Mouse (Mus musculus) limb, embryonic 15.5 days (tissue): ENCODE measurements at regions not wholly inside any gene's neighbourhood (a gene's known extent, or its start where the extent isn't known, plus 50 kb on each side); places are given as distances from the start of the nearest gene placed in this dataset.

Experiments used
- ATAC-seq: fragments of 200-750 bp; cut with Nextera tagmentation; 2 replicates; pipeline ENCODE4 v1.8.0; 2017; ENCODE audit warnings: low read depth, moderate TSS enrichment; ENCODE audit not compliant: insufficient number of reproducible peaks, low FRiP score, low TSS enrichment
- H3K27ac ChIP-seq: fragments of 300-500 bp; sonication (generic); 2 replicates; pipeline ENCODE4 v1.5.1; 2015; ENCODE audit warnings: moderate library complexity, mild to moderate bottlenecking, inconsistent platforms
- H3K27me3 ChIP-seq: fragments of 300-500 bp; sonication (generic); 2 replicates; pipeline ENCODE4 v1.6.1; 2015; ENCODE audit warnings: inconsistent platforms
- H3K36me3 ChIP-seq: fragments of 300-500 bp; sonication (generic); 2 replicates; pipeline ENCODE4 v1.6.1; 2015; ENCODE audit warnings: inconsistent platforms
- H3K4me1 ChIP-seq: fragments of 300-500 bp; sonication (generic); 2 replicates; pipeline ENCODE4 v1.6.1; 2015; ENCODE audit warnings: inconsistent platforms
- H3K4me2 ChIP-seq: fragments of 300-500 bp; sonication (generic); 2 replicates; pipeline ENCODE4 v1.6.1; 2015; ENCODE audit warnings: mild to moderate bottlenecking, inconsistent platforms
- H3K4me3 ChIP-seq: fragments of 300-500 bp; sonication (generic); 2 replicates; pipeline ENCODE4 v1.5.1; 2015; ENCODE audit warnings: mild to moderate bottlenecking, inconsistent platforms
- H3K9ac ChIP-seq: fragments of 300-500 bp; sonication (generic); 2 replicates; pipeline ENCODE4 v1.6.1; 2015; ENCODE audit warnings: inconsistent platforms
- H3K9me3 ChIP-seq: fragments of 300-500 bp; sonication (generic); 2 replicates; pipeline ENCODE4 v1.6.1; 2016; ENCODE audit warnings: inconsistent platforms
- WGBS: fragments of 180-500 bp; shearing (Covaris S2); methylation state at CpG from one replicate; pipeline ENCODE4 v1.1.7; 2015; 5-methylcytosine and 5-hydroxymethylcytosine counted together

DNA sequence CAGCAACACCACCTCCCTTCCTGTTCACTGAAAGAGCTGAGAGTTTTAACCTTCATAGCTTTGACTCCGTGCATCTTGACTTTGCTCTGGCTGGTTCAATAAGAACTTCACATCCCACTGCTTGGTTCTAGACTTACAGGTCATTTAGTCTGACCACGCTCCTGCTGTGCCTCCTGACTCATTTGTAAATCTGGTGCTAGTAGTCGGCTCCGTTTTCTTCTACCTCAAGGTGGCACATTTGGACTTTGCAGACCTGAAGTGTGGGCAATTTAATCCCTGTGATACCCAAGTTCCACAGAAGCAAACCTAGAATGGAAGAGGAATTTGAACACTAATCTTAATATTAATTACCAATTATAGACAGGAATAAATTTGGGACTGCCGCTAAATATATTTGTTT is 497.9 kb downstream of the Epm2a start:
- Histone ChIP-seq H3K27me3 (no peaks in the 10 kb centered on the region), H3K4me3 (no peak overlapping the region), H3K4me2 (no peak overlapping the region), H3K9ac (no peak overlapping the region), H3K27ac (no peak overlapping the region), H3K9me3 (no peaks in the 10 kb centered on the region), H3K4me1 (no peaks in the 10 kb centered on the region), H3K36me3 (no peaks in the 10 kb centered on the region)
- ATAC-seq: no peak
- WGBS: 74% methylated on average over 5 of the region's 5 CpGs

DNA sequence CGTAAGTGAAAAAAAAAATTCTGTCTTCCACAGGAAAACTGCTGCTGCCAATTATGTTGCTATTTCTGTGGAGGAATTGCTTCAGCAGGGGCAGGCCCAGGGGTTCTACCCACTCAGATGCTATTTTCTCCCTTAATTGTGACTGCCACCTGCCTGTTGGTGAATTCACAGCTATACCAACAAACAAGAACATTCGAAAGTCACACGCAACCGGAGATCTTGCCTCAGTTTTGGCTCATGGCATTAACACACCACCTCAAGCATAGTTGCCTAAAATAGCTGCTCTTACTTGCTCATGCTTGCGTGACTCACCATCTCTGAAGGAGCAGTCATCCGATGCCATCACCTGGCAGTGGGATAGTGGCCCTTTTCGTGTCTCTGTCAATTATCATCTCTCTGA is 498.3 kb downstream of the Epm2a start:
- H3K4me2 ChIP-seq: no peak overlapping the region
- WGBS: 86% methylated on average over 7 of the region's 7 CpGs
- no peaks in the 10 kb centered on the region for H3K9me3 ChIP-seq
- no peak overlapping the region for H3K4me3 ChIP-seq
- no peaks in the 10 kb centered on the region for H3K4me1 ChIP-seq
- no peaks in the 10 kb centered on the region for H3K27me3 ChIP-seq
- ATAC-seq: no peak
- no peak overlapping the region for H3K27ac ChIP-seq
- H3K36me3 ChIP-seq: no peaks in the 10 kb centered on the region
- H3K9ac ChIP-seq: no peak overlapping the region

DNA sequence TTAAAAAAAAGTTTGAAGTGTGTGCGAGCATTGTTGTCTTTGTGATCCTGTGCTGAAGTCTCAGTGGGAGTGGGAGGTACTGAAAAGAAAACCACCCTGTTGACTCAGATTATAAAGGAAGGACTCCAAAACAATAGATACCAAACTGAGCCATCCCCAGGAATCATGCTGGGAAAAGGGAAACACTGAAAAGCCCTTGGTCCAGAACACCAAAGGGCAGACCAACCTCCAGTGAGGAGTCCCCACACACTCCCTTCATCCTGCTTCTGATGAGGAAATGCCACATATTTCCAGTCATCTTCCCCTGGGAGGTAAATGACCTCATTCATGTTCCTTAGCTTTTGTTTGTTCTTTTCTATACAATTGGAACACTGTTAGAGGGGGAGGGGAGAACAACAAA is 502.9 kb downstream of the Epm2a start:
- no peaks in the 10 kb centered on the region for H3K27me3 ChIP-seq
- WGBS: 93% methylated on average over 1 of the region's 1 CpGs
- no peaks in the 10 kb centered on the region for H3K9me3 ChIP-seq
- ATAC-seq: no peak
- H3K4me3 ChIP-seq: no peak overlapping the region
- no peaks in the 10 kb centered on the region for H3K36me3 ChIP-seq
- no peak overlapping the region for H3K4me2 ChIP-seq
- H3K4me1 ChIP-seq: no peaks in the 10 kb centered on the region
- no peak overlapping the region for H3K9ac ChIP-seq
- H3K27ac ChIP-seq: no peak overlapping the region

DNA sequence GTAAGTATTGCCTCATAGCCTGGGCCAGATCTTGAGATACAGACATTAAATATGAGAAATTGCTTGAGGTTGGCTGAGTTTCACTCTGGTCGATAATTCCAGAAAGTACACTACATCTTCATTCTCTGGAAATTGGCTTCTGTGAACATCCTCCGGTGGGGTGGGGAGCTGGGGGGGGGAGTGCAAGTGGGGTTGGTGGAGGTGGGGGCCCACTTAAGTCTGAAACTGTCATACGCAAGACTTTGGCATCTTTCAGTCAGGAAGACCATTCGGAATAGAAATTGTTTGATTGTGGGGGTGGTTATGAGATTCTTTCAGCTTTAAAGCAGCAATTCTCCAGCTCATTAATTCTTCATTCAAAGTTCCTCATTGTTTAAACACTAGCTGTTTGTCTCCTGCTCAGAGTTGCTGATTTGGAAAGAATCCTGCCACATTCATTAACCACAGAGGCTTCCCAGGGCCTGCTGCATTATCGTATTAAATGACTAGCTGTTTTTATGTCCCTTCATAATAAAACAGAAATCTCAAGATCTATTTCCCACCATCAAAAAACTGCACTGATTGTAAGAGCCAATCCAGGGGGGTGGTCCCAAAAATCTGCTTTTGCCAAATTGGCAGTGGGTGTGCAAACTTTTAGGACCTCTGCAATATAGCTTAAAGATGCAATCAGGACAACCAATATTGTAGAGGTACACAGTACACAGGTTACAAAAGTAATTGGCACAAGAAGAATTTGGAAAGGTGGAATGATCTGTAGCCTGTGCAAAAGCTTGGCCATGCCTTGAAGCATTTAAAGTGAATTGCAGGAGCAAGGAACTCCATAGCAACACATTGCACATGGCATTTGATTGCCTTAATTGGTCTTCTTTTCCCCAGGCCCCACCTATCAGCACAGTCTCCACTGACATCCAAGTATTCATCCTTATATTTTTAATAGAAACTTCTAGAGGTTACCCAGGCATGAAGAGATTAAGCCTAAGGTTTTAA is 532.2 kb downstream of the Epm2a start:
- ATAC-seq: no peak
- WGBS: 71% methylated on average over 5 of the region's 5 CpGs
- H3K9me3 ChIP-seq: no peaks in the 10 kb centered on the region
- no peaks in the 10 kb centered on the region for H3K36me3 ChIP-seq
- no peak overlapping the region for H3K27ac ChIP-seq
- H3K4me1 ChIP-seq: no peaks in the 10 kb centered on the region
- no peak overlapping the region for H3K4me2 ChIP-seq
- H3K27me3 ChIP-seq: no peaks in the 10 kb centered on the region
- H3K4me3 ChIP-seq: no peak overlapping the region
- no peak overlapping the region for H3K9ac ChIP-seq

DNA sequence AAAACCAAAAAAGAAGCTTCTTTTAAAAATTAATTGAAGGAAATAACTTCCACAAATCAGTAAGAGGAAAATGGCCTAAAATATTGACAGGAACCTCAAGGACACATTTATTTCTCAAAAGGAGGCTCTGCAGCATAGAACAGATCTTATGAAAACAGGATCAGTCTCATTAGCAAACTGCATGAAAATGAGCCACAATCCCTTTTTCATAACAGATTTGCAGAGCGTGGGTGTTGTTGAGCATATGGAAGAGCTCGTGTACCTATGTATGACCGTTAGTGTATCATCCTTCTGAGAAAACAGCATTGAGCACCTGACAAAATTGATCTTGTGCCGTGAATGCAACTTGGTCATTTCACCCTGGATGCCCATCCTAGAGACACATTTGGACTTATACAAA is 543.0 kb downstream of the Epm2a start:
- H3K27me3 ChIP-seq: no peaks in the 10 kb centered on the region
- no peak for ATAC-seq
- no peaks in the 10 kb centered on the region for H3K36me3 ChIP-seq
- no peak overlapping the region for H3K27ac ChIP-seq
- H3K4me1 ChIP-seq: no peaks in the 10 kb centered on the region
- no peak overlapping the region for H3K4me3 ChIP-seq
- 89% methylated on average over 4 of the region's 4 CpGs for WGBS
- no peaks in the 10 kb centered on the region for H3K9me3 ChIP-seq
- no peak overlapping the region for H3K9ac ChIP-seq
- no peak overlapping the region for H3K4me2 ChIP-seq

DNA sequence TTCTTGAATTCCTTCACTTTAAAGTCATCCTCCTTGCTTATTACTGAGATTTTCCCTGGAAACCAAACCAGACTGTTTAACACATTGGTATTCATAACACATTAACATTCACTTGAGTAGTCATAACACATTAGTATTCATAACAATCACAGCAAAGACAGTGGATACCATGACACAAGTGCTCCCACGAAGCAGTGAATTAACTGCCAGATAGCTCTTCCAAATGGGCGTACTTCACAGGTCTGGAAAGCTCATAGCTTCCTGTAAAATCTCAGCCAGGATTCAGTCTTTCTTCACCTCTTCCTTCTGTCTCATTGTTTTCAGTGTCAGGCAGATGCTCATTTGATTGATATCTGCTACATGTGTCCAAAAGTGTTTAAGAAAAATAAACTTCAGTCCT is 545.7 kb downstream of the Epm2a start:
- Histone ChIP-seq H3K4me3 (no peak overlapping the region), H3K27me3 (no peaks in the 10 kb centered on the region), H3K36me3 (no peaks in the 10 kb centered on the region), H3K9me3 (no peaks in the 10 kb centered on the region), H3K9ac (no peak overlapping the region), H3K27ac (no peak overlapping the region), H3K4me1 (no peaks in the 10 kb centered on the region), H3K4me2 (no peak overlapping the region)
- WGBS: 82% methylated on average over 2 of the region's 2 CpGs
- no peak for ATAC-seq

DNA sequence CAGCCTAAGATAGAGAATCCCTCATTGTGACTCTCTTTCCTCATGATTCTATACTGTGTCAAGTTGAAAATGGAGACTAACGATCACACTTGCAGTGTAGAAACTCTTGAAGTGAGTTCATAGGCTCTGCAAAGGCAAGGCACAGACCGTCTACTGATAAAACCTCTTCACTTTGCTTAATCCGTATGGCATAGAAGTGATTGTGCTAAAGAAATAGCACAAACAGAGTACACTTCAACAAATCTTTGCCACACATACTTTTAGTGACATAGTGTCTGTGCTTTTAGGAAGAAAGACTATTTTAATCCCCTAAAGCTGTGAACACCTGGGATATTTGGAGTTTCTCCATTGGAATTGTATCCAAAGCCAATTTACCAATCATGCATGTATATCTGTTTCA is 578.9 kb downstream of the Epm2a start:
- Histone ChIP-seq H3K27me3 (no peaks in the 10 kb centered on the region), H3K4me3 (no peak overlapping the region), H3K27ac (no peak overlapping the region), H3K4me1 (no peaks in the 10 kb centered on the region), H3K4me2 (no peak overlapping the region), H3K9me3 (no peaks in the 10 kb centered on the region), H3K9ac (no peak overlapping the region), H3K36me3 (no peaks in the 10 kb centered on the region)
- WGBS: 87% methylated on average over 3 of the region's 3 CpGs
- ATAC-seq: no peak

DNA sequence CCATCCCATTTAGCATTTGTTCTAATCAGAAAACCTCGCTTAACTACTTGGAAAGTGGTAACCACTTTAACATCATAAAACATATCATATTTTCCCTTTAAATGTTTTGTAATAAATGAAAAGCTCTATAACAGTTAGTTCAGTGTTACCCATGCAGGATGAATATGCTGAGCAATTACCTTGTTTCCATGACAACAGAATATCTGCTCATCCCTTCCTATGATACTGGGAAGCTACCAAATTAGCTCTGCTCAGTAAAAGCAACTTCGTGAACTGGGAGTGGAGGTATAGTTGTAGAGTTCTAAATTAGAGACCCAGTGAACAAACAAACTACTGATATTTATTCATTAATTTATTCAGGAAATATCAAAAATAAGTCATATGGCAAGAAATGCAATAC is 595.0 kb downstream of the Epm2a start:
- no peaks in the 10 kb centered on the region for H3K9me3 ChIP-seq
- 91% methylated on average over 2 of the region's 2 CpGs for WGBS
- no peak overlapping the region for H3K9ac ChIP-seq
- H3K36me3 ChIP-seq: no peaks in the 10 kb centered on the region
- H3K27me3 ChIP-seq: no peaks in the 10 kb centered on the region
- ATAC-seq: no peak
- H3K4me2 ChIP-seq: no peak overlapping the region
- H3K4me1 ChIP-seq: no peaks in the 10 kb centered on the region
- H3K27ac ChIP-seq: no peak overlapping the region
- H3K4me3 ChIP-seq: no peak overlapping the region

DNA sequence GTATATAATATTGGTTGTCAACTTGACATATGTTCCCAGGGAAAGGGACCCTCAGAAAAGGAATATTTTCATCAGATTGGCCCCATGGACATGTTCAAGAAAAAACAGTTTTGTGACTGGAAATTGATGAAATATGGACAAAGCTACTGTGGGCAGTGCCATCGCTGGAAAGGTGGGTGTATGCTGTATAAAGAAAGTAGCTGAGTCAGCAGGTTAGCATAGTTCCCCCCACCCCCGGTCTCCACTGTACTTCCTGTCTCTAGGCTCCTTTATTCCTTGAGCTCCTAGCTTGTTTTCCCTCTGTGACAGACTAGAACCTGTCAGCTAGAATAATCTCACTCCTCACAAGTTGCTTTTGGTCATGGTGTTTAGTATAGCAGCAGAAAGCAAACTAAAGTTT is 599.6 kb downstream of the Epm2a start:
- H3K4me2 ChIP-seq: no peak overlapping the region
- 79% methylated on average over 2 of the region's 2 CpGs for WGBS
- no peaks in the 10 kb centered on the region for H3K4me1 ChIP-seq

DNA sequence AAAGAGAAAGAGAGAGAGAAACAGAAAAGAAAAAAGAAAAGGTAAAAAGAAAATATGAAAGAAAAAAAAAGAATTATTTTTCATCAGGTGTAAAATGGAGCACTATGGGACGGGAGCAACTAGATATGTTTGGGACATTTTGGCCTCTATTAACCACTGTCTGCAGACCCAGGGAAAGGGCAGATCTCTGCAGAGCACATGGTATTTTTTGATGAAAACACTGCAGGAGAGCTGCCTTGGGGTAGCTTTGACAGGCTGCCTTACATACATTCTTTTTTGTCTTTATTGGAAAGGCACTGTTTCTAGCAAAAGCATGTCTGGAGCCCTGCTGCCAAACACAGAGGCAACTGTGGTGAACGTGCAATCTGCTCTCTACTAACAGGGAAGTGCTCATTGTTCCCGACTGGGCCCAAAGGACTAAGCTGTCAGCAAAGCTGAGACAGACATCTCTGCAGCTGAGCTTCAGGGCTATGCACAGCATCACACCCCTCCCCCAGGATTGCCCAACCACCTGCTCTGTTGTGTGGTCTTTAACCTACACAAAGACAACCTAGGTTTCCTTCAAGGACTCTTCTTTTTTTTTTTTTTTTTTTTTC is 617.2 kb downstream of the Epm2a start:
- Histone ChIP-seq H3K4me3 (no peak overlapping the region), H3K4me1 (no peaks in the 10 kb centered on the region), H3K36me3 (no peaks in the 10 kb centered on the region), H3K27ac (no peak overlapping the region), H3K9me3 (no peaks in the 10 kb centered on the region), H3K4me2 (no peak overlapping the region), H3K9ac (no peak overlapping the region), H3K27me3 (no peaks in the 10 kb centered on the region)
- WGBS: 28% methylated on average over 3 of the region's 3 CpGs
- ATAC-seq: no peak

More for the DNA sequence above, 599.6 kb downstream of the Epm2a start:
- H3K9me3 ChIP-seq: no peaks in the 10 kb centered on the region
- ATAC-seq: no peak
- H3K4me3 ChIP-seq: no peak overlapping the region
- no peak overlapping the region for H3K27ac ChIP-seq
- H3K9ac ChIP-seq: no peak overlapping the region
- H3K36me3 ChIP-seq: no peaks in the 10 kb centered on the region
- H3K27me3 ChIP-seq: no peaks in the 10 kb centered on the region

DNA sequence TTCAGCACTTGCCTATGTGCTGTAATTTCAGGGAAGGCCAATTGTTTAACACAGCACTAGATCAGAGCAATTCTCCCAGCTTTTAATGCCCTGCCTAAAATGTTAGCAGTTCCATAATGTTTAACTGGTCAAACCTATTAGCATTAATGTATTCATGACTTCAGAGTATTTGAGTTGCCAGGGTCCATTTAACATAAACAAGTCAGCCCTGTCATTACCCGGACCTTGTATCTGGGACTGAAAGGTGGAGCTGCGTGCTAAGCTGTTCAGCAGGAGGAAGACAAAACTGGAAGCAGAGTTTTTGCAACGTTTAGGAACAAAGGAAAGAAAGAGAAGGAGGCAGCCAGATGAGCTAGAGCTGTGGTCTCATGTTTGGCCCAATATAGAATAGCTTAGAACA is 661.8 kb downstream of the Epm2a start:
- Histone ChIP-seq H3K9me3 (no peaks in the 10 kb centered on the region), H3K4me3 (no peak overlapping the region), H3K36me3 (no peaks in the 10 kb centered on the region), H3K4me2 (no peak overlapping the region), H3K9ac (no peak overlapping the region), H3K27me3 (no peaks in the 10 kb centered on the region), H3K27ac (no peak overlapping the region), H3K4me1 (no peaks in the 10 kb centered on the region)
- ATAC-seq: no peak
- WGBS: 45% methylated on average over 3 of the region's 3 CpGs

DNA sequence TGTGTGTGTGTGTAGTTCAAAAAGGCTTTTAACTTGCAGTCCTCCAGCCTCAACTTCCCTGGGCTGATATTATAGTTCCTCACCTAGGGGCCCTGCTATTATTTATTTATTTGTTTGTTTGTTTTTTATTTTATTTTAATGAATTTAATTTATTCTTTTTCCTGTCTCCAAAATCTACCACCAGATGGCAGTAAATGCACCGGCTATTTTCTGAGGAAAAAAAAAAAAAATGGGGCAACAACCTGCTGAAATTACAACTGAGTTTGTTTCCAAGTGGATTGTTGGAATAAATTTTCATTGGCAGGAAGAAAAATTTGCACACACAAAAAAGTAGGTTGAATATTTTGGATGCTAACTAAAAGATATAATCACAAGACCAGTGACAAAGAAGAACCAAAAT is 662.7 kb downstream of the Epm2a start:
- no peaks in the 10 kb centered on the region for H3K4me1 ChIP-seq
- WGBS: 24% methylated on average over 1 of the region's 1 CpGs
- no peak for ATAC-seq

More for the DNA sequence above, 662.7 kb downstream of the Epm2a start:
- no peak overlapping the region for H3K9ac ChIP-seq
- no peaks in the 10 kb centered on the region for H3K36me3 ChIP-seq
- no peak overlapping the region for H3K4me2 ChIP-seq
- H3K4me3 ChIP-seq: no peak overlapping the region
- no peak overlapping the region for H3K27ac ChIP-seq
- H3K9me3 ChIP-seq: no peaks in the 10 kb centered on the region
- no peaks in the 10 kb centered on the region for H3K27me3 ChIP-seq
